ENCODE assay signal across 11 mouse cellular contexts in the genomic region with DNA sequence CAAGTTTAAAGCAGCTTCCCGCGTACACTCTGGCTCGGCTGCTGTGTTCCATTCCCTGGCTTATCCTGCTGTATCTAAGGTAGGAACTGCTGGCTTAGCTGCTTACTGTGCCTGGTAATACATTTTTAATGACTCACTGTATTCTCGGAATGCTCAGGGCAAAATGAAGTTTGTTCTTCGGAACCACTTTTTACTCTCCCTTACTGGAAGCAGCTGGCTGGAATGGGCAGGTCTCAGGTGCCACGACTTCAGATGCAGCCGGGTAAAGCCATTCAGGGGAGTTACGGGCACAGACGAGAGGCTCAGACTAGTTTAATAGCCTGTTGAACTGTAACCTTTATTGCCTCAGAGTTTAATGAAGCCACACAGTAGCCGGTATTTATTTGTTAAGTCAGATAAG. TPM values are rescaled to one million over a fixed set of nuclear protein-coding genes. Genes with fewer than 3 reads are reported as not detected.
A peak's percentile ranks its signal among the peaks of the same experiment; 100 is the strongest.
DNase-seq lines count a peak whose midpoint lies in the region; ATAC-seq and TF ChIP-seq lines count a peak whose summit lies in the region.
"Had no signal": no experiment of that assay in that cellular context is flagged by ENCODE, and none has a peak within 500 bp of the region (broad histone marks: within the 10 kb centered on the region; RNA-seq: fewer than 3 reads in every experiment).

No protein-coding gene starts in this region.

- no peak for DNase-seq in hindbrain, postnatal 0 days (ENCODE audit: low spot score)
- no peak for DNase-seq in hindbrain, embryonic 10.5 days (ENCODE audit: low spot score)
- DNase-seq in kidney, postnatal 4 days, result peak; percentile 31 to 54
- no peak for DNase-seq in frontal cortex, postnatal 25 days (ENCODE audit: low spot score in 2 of 2)
- no peak for DNase-seq in right cerebral cortex, postnatal 10 days (ENCODE audit: low spot score in 2 of 2)
- no peak for DNase-seq in adrenal gland, adult 2 months
- DNase-seq: liver, embryonic 13.5 days; thymus, postnatal 36 days had no signal

- TF ChIP-seq CTCF in hindbrain, postnatal 0 days (IDR thresholded peaks at IDR 0.05; ENCODE audit: low read depth), result no peak
- TF ChIP-seq CTCF in cortical plate, adult 2 months (IDR thresholded peaks at IDR 0.05; ENCODE audit: extremely low read depth, insufficient read depth, low read length), result no peak
- no peak for TF ChIP-seq CTCF in intestine, postnatal 0 days (IDR thresholded peaks at IDR 0.05; ENCODE audit: low read depth)

- H3K27me3 ChIP-seq in hindbrain, postnatal 0 days (ENCODE audit: insufficient read depth, low read length), result no peaks in the 10 kb centered on the region
- H3K27me3 ChIP-seq in hindbrain, embryonic 10.5 days (ENCODE audit: insufficient read depth, poor library complexity, severe bottlenecking), result no peaks in the 10 kb centered on the region
- no peaks in the 10 kb centered on the region for H3K27me3 ChIP-seq in intestine, postnatal 0 days (replicated peaks; ENCODE audit: control insufficient read depth, insufficient read depth, low read length)
- H3K27me3 ChIP-seq: liver, embryonic 13.5 days had no signal

- ATAC-seq in hindbrain, postnatal 0 days, result no peak
- ATAC-seq in intestine, postnatal 0 days, result peak; percentile 74
- ATAC-seq: activated CD4-positive, CD25-positive, alpha-beta regulatory T cell, adult 4 months had no signal

- no peak overlapping the region for H3K9ac ChIP-seq in hindbrain, postnatal 0 days (replicated peaks; ENCODE audit: low read length)
- H3K9ac ChIP-seq in intestine, postnatal 0 days (ENCODE audit: low read depth, low read length), result no peak overlapping the region
- H3K9ac ChIP-seq: liver, embryonic 13.5 days had no signal

- H3K27ac ChIP-seq in hindbrain, postnatal 0 days, result peak overlapping the region; percentile 74
- no peak overlapping the region for H3K27ac ChIP-seq in hindbrain, embryonic 10.5 days
- peak overlapping the region; percentile 62; the same call in 1 of the 2 replicates for H3K27ac ChIP-seq in cortical plate, adult 2 months (ENCODE audit: insufficient read depth, low read length)
- peak overlapping the region; percentile 10; the same call in 1 of the 2 replicates for H3K27ac ChIP-seq in intestine, postnatal 0 days (ENCODE audit: low read depth, low read length)
- H3K27ac ChIP-seq: liver, embryonic 13.5 days had no signal

- no peaks in the 10 kb centered on the region for H3K4me1 ChIP-seq in hindbrain, postnatal 0 days (ENCODE audit: insufficient read depth, low read length)
- peaks cover 6% of the 10 kb centered on the region; the same call in 1 of the 2 replicates for H3K4me1 ChIP-seq in hindbrain, embryonic 10.5 days (replicated peaks)
- no peaks in the 10 kb centered on the region for H3K4me1 ChIP-seq in cortical plate, adult 2 months (ENCODE audit: control insufficient read depth, insufficient read depth, low read length)
- no peaks in the 10 kb centered on the region; the same call in 1 of the 2 replicates for H3K4me1 ChIP-seq in intestine, postnatal 0 days (replicated peaks; ENCODE audit: control insufficient read depth, insufficient read depth, low read length)

- no peaks in the 10 kb centered on the region for H3K36me3 ChIP-seq in hindbrain, postnatal 0 days (ENCODE audit: insufficient read depth, low read length)
- H3K36me3 ChIP-seq in hindbrain, embryonic 10.5 days, result 0 out of 2 replicates have a peak, but pooled peaks cover 6% of the 10 kb centered on the region
- no peaks in the 10 kb centered on the region for H3K36me3 ChIP-seq in intestine, postnatal 0 days (ENCODE audit: control insufficient read depth, insufficient read depth)
- H3K36me3 ChIP-seq: liver, embryonic 13.5 days had no signal

- H3K4me2 ChIP-seq in hindbrain, postnatal 0 days (ENCODE audit: low read depth, low read length), result no peak overlapping the region
- H3K4me2 ChIP-seq in intestine, postnatal 0 days (replicated peaks; ENCODE audit: low read depth), result peak overlapping the region; percentile 22
- H3K4me2 ChIP-seq: liver, embryonic 13.5 days had no signal

- no peaks in the 10 kb centered on the region for H3K9me3 ChIP-seq in hindbrain, postnatal 0 days (ENCODE audit: low read length)
- H3K9me3 ChIP-seq in hindbrain, embryonic 10.5 days, result no peaks in the 10 kb centered on the region
- no peaks in the 10 kb centered on the region for H3K9me3 ChIP-seq in intestine, postnatal 0 days (ENCODE audit: control insufficient read depth)
- H3K9me3 ChIP-seq: liver, embryonic 13.5 days had no signal

- H3K4me3 ChIP-seq in hindbrain, postnatal 0 days (ENCODE audit: low read length), result no peak overlapping the region
- H3K4me3 ChIP-seq in hindbrain, embryonic 10.5 days, result no peak overlapping the region
- peak overlapping the region; percentile 15; the same call in 1 of the 2 replicates for H3K4me3 ChIP-seq in cortical plate, adult 2 months (ENCODE audit: insufficient read depth, low read length)
- H3K4me3 ChIP-seq in intestine, postnatal 0 days (ENCODE audit: low read depth, low read length), result no peak overlapping the region
- H3K4me3 ChIP-seq: liver, embryonic 13.5 days had no signal

- 58% methylated on average over 10 of the region's 10 CpGs for WGBS in hindbrain, postnatal 0 days
- 87% methylated on average over 10 of the region's 10 CpGs for WGBS in hindbrain, embryonic 10.5 days
- 35% methylated on average over 10 of the region's 10 CpGs for WGBS in intestine, postnatal 0 days

- TF ChIP-seq POLR2A in cortical plate, adult 2 months (IDR thresholded peaks at IDR 0.05; ENCODE audit: extremely low read depth, insufficient read depth, low read length), result no peak

RNA-seq across cellular contexts. Expression of a gene that starts 14.1 kb away (rescaled TPM):
- 9.1 and 10.8 TPM in 2 replicates for total RNA-seq in hindbrain, postnatal 0 days (2014; rRNA removed)
- 26.1 and 26.6 TPM in 2 replicates for polyA plus RNA-seq in hindbrain, postnatal 0 days (2015; fragmentation: Nextera tagmentation; extraction: Ambion mirVana)
- polyA plus RNA-seq in hindbrain, embryonic 10.5 days (2016; fragmentation: Nextera tagmentation; extraction: Ambion mirVana), result 26.2 and 26.4 TPM in 2 replicates
- 18.4 and 19.5 TPM in 2 replicates for polyA plus RNA-seq in cortical plate, adult 2 months (2012; rRNA removed)
- polyA plus RNA-seq in intestine, postnatal 0 days (2015; fragmentation: Nextera tagmentation; extraction: Ambion mirVana), result 16.7 and 17.2 TPM in 2 replicates
- 10 to 100 TPM; 23.4 to 31.7 TPM for total RNA-seq in adrenal gland, adult 2 months (2021)
- polyA plus RNA-seq in adrenal gland, adult 2 months (2012; rRNA removed), result 0.97 and 0.98 TPM in 2 replicates

RNA-seq across cellular contexts. Expression of a gene that starts 17.5 kb away (rescaled TPM):
- 12.4 and 19.7 TPM in 2 replicates for total RNA-seq in hindbrain, postnatal 0 days (2014; rRNA removed)
- polyA plus RNA-seq in hindbrain, postnatal 0 days (2015; fragmentation: Nextera tagmentation; extraction: Ambion mirVana), result 24.8 and 30.1 TPM in 2 replicates
- polyA plus RNA-seq in hindbrain, embryonic 10.5 days (2016; fragmentation: Nextera tagmentation; extraction: Ambion mirVana), result 30.7 and 31.8 TPM in 2 replicates
- 21.6 and 22.0 TPM in 2 replicates for polyA plus RNA-seq in cortical plate, adult 2 months (2012; rRNA removed)
- polyA plus RNA-seq in intestine, postnatal 0 days (2015; fragmentation: Nextera tagmentation; extraction: Ambion mirVana), result 17.7 and 18.0 TPM in 2 replicates
- total RNA-seq in adrenal gland, adult 2 months (2021), result 10 to 100 TPM; 14.0 to 21.0 TPM
- 9.2 and 11.7 TPM in 2 replicates for polyA plus RNA-seq in adrenal gland, adult 2 months (2012; rRNA removed)

RNA-seq across cellular contexts. Expression of a gene that starts 46.0 kb away (rescaled TPM):
- total RNA-seq in hindbrain, postnatal 0 days (2014; rRNA removed), result 5.8 and 6.4 TPM in 2 replicates
- polyA plus RNA-seq in hindbrain, postnatal 0 days (2015; fragmentation: Nextera tagmentation; extraction: Ambion mirVana), result 24.6 and 25.0 TPM in 2 replicates
- 11.2 and 12.2 TPM in 2 replicates for polyA plus RNA-seq in hindbrain, embryonic 10.5 days (2016; fragmentation: Nextera tagmentation; extraction: Ambion mirVana)
- polyA plus RNA-seq in cortical plate, adult 2 months (2012; rRNA removed), result 19.1 and 21.1 TPM in 2 replicates
- polyA plus RNA-seq in intestine, postnatal 0 days (2015; fragmentation: Nextera tagmentation; extraction: Ambion mirVana), result 5.2 and 6.0 TPM in 2 replicates
- total RNA-seq in adrenal gland, adult 2 months (2021), result 10 to 100 TPM in 1 of 2 experiments, 1 to 10 TPM in 1; 7.7 to 12.3 TPM
- 1.6 and 1.7 TPM in 2 replicates for polyA plus RNA-seq in adrenal gland, adult 2 months (2012; rRNA removed)

Comparison
In these comparisons a context has a peak if more than half of its experiments do, and no peak if none do; other contexts are left out.
1. DNase-seq: peak in kidney, postnatal 4 days (2 of 2); none in hindbrain, postnatal 0 days (single experiment), hindbrain, embryonic 10.5 days (single experiment), frontal cortex, postnatal 25 days (0 of 2), right cerebral cortex, postnatal 10 days (0 of 2) and adrenal gland, adult 2 months (single experiment).